Comparison of ENCODE assay signal across 8 mouse cellular contexts in the genomic region with DNA sequence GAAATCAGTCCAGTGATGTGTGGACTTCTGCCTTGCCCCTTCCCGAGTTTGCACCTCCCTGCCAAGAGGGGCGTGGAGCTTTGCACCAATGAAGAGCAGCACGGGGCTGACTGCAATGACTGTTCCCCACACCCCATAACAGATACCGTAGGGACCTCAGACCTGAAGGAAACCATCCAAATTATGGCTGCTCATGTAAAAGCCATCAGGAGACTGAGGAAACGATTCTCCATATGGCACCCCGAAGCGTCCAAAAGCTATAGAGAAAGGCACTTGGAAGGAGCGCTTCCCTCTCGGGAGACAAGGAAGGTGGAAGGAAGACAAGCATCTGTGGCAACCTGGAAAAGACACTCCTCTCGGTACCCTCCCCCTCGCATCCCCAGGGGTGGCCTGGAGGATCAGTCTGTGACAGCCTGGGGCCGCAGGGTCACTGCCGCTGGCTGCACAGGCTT.
A peak's percentile ranks its signal among the peaks of the same experiment; 100 is the strongest.
DNase-seq lines count a peak whose midpoint lies in the region; ATAC-seq lines count a peak whose summit lies in the region.

No protein-coding gene starts in this region.

- intact Hi-C loops in left cerebral cortex, postnatal 10 days (cut with DNase I) = no loop called here

- peaks cover 4% of the 10 kb centered on the region for H3K27me3 ChIP-seq in lung, embryonic 16.5 days (ENCODE audit: control insufficient read depth, insufficient read depth, low read depth, low read length)
- H3K27me3 ChIP-seq in forebrain, embryonic 14.5 days (replicated peaks; ENCODE audit: control insufficient read depth, insufficient read depth, low read length) = no peaks in the 10 kb centered on the region
- H3K27me3 ChIP-seq in kidney, embryonic 15.5 days = peaks cover 29% of the 10 kb centered on the region

- WGBS in lung, embryonic 16.5 days = 18% methylated on average over 13 of the region's 13 CpGs
- WGBS in forebrain, embryonic 14.5 days = 30% methylated on average over 13 of the region's 13 CpGs
- 7% methylated on average over 13 of the region's 13 CpGs for WGBS in kidney, embryonic 15.5 days

- peak overlapping the region; percentile 26; the same call in 1 of the 2 replicates for H3K4me2 ChIP-seq in lung, embryonic 16.5 days (ENCODE audit: low read depth, low read length)
- 0 out of 2 replicates have a peak overlapping the region, but pooled peaks have one; percentile 16 for H3K4me2 ChIP-seq in forebrain, embryonic 14.5 days (ENCODE audit: low read length)
- H3K4me2 ChIP-seq in kidney, embryonic 15.5 days = peak overlapping the region; percentile 57

- H3K4me3 ChIP-seq in lung, embryonic 16.5 days (ENCODE audit: low read length) = no peak overlapping the region
- H3K4me3 ChIP-seq in forebrain, embryonic 14.5 days (ENCODE audit: low read depth, low read length) = no peak overlapping the region
- peak overlapping the region; percentile 26 for H3K4me3 ChIP-seq in kidney, embryonic 15.5 days (replicated peaks)

- H3K27ac ChIP-seq in lung, embryonic 16.5 days (ENCODE audit: low read length) = no peak overlapping the region
- H3K27ac ChIP-seq in forebrain, embryonic 14.5 days (ENCODE audit: low read depth, low read length) = no peak overlapping the region
- H3K27ac ChIP-seq in kidney, embryonic 15.5 days = peak overlapping the region; percentile 81

- ATAC-seq in lung, embryonic 16.5 days (ENCODE audit: low read depth) = peak; percentile 32; the same call in 1 of the 2 replicates
- peak; percentile 33; the same call in 1 of the 2 replicates for ATAC-seq in forebrain, embryonic 14.5 days
- peak; percentile 74 for ATAC-seq in kidney, embryonic 15.5 days (replicated peaks; ENCODE audit: low FRiP score)

- H3K9ac ChIP-seq in lung, embryonic 16.5 days (ENCODE audit: low read length) = no peak overlapping the region
- H3K9ac ChIP-seq in forebrain, embryonic 14.5 days (ENCODE audit: low read length) = no peak overlapping the region
- no peak overlapping the region for H3K9ac ChIP-seq in kidney, embryonic 15.5 days

- no peaks in the 10 kb centered on the region for H3K36me3 ChIP-seq in lung, embryonic 16.5 days (ENCODE audit: control insufficient read depth, insufficient read depth, low read length)
- H3K36me3 ChIP-seq in forebrain, embryonic 14.5 days (ENCODE audit: control insufficient read depth, insufficient read depth, low read length) = no peaks in the 10 kb centered on the region
- no peaks in the 10 kb centered on the region for H3K36me3 ChIP-seq in kidney, embryonic 15.5 days

- H3K4me1 ChIP-seq in lung, embryonic 16.5 days (replicated peaks; ENCODE audit: control insufficient read depth, insufficient read depth, low read length) = peaks cover 15% of the 10 kb centered on the region; the same call in 1 of the 2 replicates
- H3K4me1 ChIP-seq in forebrain, embryonic 14.5 days (ENCODE audit: control insufficient read depth, insufficient read depth, low read length) = peaks cover 6% of the 10 kb centered on the region; the same call in 1 of the 2 replicates
- H3K4me1 ChIP-seq in kidney, embryonic 15.5 days = peaks cover 45% of the 10 kb centered on the region

- no peak for DNase-seq in lung, postnatal 25 days (ENCODE audit: low spot score)
- no peak for DNase-seq in forebrain, embryonic 14.5 days (ENCODE audit: low spot score)
- DNase-seq in retina, embryonic 14.5 days (ENCODE audit: low spot score) = peak; percentile 54
- DNase-seq in urinary bladder, postnatal 14 days (ENCODE audit: low spot score) = no peak
- DNase-seq in left cerebral cortex, postnatal 10 days (ENCODE audit: extremely low spot score in 1 of 2, low spot score in 2 of 2) = no peak
- DNase-seq in frontal cortex, postnatal 36 days (ENCODE audit: low spot score in 2 of 2) = no peak

- H3K9me3 ChIP-seq in lung, embryonic 16.5 days (ENCODE audit: control insufficient read depth, low read length) = no peaks in the 10 kb centered on the region
- H3K9me3 ChIP-seq in forebrain, embryonic 14.5 days (replicated peaks; ENCODE audit: control insufficient read depth, low read length) = no peaks in the 10 kb centered on the region
- H3K9me3 ChIP-seq in kidney, embryonic 15.5 days (replicated peaks) = no peaks in the 10 kb centered on the region
